Mouse (Mus musculus): ENCODE data around the gene Unc5c.

The Unc5c gene

DNA sequence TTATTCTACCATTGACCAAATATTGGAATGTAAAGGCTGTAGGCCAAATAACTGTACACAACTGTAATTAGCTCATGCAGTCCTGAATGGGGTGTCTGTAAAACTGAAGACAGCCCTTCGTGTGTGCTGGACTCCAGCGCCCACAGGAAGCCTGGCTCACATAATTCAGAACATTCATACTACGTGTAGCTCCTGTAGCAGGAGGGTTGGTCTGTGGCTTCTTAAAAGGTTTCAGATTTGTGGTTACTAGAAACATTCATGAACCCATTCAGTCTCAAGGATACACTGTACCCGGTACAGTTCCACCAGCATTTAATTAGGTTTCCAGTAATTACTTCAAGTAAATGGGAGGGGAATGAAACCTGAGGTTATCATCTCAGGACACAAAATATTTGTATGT is 246.6 kb downstream of the Unc5c start:
- CTCF ChIA-PET: no interaction called here

DNA sequence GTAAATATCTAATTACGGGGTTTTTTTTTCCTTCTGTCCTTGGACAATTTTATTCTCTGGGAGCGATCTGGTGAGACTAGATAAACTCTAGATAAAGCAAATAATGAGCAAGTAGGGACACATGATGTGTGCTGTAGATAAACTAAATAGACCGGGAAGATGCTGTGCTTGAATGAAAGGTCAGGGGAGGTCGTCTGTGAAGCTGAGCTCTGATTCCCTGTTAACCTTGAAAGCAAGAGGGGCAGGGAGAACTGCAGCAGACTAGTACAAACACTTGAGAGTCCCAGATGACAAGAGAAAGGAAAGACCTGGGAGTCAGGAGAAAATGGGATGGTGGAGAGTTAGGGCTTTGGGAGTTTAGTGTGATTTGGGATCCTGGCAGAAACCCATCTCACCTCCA is 251.4 kb downstream of the Unc5c start:
- CTCF ChIA-PET: no interaction called here

DNA sequence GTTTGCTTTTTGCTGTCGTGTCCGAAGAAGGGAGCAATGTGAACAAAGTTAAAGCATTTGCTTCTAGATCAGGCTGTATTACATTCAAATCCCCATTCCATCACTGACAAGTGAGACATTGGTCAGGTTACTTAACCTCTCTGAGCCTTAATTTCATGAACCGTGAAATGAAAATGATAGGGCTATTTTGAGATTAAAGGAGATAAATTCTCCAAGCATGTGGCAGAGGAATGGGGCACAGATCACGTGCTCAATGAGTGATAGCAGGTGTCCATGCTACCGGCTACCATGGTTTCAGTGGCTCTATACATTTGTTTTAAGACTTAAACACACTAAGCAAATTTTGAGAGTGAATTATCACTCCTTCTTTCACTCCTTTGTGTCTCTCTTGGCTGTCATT is 254.0 kb downstream of the Unc5c start:
- CTCF ChIA-PET: no interaction called here

DNA sequence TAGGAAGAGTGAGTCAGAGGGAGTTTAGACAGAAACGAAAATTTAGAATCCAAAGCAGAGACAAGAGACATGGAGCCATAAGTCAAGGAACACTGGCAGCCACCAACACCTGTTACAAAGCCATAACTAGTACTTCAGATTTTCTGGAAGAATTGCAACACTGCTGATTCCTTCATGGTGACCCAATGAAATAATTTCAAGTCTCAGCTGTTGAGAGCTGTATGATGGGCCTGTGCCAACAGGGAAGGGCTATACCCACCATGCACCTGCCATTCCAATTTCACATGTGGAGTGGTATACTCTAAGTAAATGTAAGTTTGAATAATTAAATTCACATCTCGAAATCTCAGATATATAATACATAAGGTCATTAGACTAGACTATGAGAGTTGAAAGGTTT is 259.5 kb downstream of the Unc5c start:
- CTCF ChIA-PET: no interaction called here

DNA sequence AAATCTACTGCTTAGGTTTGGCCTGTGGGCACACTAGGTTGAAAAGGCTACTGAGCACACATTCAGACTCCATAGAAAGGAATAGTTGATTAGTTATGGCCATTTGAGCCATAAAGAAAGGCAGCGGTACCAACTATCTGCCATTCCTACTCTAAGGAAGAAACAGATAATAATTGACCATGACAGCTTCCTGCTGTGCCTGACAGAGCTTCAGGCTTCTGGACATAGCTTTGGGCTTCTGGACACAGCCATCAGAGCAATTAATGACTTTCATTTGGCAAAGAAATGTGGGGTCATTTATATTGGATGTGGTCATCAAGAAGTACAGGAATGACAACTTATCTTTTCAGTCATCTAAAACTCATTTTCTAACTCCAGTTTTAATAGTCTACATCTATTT is 260.4 kb downstream of the Unc5c start:
- CTCF ChIA-PET: no interaction called here

DNA sequence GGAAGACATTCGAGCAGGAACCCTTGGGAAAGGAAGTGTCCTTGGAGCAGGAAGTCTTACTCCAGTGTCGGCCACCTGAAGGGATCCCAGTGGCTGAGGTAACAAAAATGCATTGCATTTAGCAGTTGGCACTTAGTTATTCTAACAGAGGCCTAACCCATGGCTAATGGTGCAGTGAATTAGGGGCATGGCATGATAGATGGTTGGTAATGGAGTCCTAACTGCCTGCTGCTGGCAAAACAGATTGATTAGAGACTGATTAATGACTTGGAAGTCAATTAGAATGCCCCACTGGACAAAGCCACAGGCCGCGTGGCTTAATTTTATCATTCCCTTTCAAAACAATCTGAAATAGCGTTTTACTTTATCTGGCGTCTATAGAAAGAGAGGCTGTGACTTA is 268.8 kb downstream of the Unc5c start:
- CTCF ChIA-PET: no interaction called here

DNA sequence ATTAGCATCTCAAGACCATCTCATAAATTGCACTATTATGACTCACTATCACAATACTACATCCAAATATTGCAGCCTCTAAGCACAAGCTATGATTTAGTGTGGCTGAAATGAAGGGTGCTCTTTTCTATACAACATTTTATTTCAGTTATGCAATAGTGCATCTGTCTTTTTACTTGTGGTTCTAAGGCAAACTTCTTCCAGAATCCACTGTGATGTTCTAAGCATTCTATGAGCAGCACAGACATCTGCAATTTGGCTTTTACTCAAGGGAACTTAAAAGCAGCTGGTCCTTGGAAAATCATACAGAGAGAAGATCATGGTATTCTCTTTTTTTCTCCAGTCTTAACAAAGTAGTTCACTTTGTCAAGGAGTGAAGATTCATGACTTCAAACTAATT is 270.3 kb downstream of the Unc5c start:
- CTCF ChIA-PET: no interaction called here

DNA sequence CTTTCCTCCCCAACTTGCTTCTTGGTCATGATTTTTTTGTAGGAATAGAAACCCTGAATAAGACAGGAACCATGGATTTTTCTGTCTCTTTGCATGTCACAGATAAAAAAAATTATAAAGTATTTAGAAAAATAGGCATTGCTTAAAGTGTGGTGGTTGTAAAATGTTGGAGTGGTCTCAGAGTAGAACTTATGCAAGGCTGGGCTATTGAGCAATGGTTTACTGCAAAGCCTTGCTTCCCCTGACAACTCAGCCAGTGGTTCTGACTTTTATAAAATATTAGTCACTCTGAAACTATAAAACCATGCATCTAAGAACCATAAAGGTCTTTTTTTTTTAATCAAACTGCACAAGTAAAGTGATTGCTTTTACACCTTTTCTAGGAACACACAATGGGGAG is 280.3 kb downstream of the Unc5c start:
- CTCF ChIA-PET: no interaction called here

DNA sequence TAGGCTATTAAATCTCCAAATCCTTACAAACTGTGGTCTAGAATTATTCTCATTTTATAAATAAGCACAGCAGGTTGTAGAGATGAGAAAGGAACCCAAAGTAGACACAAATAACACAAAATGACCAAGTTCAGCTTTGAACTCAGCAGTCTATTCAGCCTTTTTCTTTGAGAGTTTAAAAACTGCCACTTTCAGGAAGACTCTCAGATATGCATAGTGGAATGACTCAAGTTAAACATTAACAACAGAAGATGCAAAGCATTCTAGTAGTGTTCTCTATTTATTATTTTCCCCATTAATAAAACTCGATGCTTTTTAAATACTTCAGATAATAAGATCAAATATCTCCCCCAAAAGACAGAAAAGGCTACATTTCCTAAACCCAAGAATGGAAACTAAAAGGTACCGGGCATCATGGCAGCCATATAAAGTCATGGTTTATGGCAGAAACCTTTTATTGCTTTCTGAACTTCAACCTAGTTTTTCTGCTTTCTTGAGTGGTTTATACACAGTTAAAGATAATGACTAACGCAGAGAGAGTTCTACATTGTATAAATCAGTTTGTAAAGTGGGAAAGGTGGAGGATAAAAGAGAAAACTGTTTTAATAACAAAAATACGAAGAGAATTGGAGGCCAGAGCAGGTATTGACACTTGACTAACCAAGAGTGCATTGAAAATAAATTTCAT is 283.8 kb downstream of the Unc5c start:
- CTCF ChIA-PET: no interaction called here

DNA sequence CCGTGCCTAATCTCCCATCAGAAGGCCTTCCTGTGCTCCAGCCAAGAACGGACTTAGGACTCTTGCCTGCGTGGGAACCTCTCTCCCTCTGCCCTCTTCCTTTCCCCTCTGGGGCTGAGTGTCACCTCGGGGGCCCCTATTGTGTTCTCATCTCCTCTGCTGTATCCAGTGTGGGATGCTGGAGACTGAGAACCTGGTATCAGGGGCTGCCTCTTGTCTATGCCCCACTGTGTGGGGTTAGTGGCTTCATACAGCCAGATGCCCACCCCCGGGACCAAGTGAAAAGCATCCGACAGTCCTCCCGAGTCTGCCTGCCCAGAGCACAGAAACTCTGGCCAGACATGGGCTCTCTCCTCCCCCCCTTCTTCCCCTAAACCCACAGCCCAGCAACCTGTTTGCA is 287.2 kb downstream of the Unc5c start:
- CTCF ChIA-PET: no interaction called here

DNA sequence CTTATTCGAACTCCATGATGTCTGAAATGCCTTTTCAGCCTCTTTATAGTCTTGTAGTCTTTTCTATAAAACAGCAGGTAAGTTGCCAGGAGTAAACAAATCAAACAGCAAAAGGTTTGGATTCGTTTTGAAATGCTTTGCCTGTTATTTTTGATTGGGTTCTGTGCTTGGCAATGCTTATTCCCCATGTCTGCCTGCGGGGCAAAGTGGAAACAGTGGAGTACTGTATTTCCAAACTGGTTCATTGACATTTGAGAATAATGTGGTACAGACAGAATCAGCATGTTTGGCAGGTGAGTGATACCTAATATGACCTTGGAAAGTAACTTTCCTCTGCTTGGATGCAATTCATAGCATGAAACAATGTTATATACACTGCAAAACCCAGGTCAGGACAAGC is 292.2 kb downstream of the Unc5c start:
- CTCF ChIA-PET: no interaction called here

DNA sequence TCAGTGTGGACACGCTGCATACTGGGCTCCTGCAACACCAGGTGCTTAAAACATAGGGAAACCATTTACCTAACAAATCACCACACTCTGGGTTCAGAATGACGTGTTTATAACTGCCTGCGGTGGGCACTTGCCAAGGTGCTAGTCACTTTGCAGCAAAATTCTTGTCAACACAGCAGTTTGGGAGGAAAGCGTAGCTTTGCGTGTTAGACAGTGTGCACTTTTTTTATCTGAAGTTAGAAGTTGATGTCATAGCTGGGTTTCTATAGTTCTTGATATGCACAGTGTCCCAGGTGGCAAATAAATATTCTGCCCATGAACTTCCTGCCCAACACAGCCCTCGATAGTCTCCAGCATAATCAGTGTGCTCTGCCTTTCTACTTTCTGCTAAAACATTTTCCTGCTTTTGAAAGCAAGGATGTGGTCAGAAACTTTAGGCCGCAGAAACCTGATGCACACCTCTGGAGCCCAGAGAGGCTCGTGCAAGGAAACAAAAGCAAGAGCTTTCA is 313.4 kb downstream of the Unc5c start:
- CTCF ChIA-PET: no interaction called here

DNA sequence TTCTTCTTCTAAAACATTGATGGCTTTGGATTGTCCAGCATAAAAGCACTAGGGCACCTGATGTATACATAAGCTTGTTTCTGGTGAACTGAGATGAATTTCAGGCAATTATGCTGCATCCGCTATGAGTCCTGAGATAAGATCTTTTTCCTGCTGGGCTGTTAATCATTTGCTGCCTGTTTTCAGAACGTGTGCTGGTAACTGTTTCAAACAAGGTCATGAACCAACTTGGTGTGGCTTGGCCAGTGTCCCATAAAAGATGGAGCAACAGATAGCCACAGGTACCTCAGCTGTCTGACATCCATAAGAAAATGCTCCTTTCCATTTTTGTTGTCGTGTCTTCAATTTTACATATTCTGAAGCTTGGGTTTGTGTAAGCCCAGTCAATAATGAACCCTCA is 314.2 kb downstream of the Unc5c start:
- CTCF ChIA-PET: no interaction called here

DNA sequence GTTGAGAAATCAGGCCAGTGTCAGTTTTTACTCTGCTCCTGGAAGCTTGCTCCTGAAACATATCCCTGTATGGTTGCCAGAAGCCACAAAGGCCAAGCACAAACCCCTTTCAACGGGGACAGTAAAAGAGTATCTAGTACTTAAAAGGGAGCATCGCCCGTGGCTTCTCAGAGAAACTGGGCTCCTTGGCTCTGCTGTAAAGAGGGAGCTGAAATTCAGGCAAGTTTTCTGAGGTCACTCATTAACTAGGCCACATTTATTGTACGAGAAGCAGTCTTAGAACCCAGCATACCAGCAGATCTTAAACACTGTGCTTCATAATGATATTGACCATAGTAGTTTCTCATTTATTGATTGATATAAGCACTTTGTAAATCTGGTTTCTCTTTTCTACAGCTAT is 317.5 kb downstream of the Unc5c start:
- CTCF ChIA-PET: no interaction called here

DNA sequence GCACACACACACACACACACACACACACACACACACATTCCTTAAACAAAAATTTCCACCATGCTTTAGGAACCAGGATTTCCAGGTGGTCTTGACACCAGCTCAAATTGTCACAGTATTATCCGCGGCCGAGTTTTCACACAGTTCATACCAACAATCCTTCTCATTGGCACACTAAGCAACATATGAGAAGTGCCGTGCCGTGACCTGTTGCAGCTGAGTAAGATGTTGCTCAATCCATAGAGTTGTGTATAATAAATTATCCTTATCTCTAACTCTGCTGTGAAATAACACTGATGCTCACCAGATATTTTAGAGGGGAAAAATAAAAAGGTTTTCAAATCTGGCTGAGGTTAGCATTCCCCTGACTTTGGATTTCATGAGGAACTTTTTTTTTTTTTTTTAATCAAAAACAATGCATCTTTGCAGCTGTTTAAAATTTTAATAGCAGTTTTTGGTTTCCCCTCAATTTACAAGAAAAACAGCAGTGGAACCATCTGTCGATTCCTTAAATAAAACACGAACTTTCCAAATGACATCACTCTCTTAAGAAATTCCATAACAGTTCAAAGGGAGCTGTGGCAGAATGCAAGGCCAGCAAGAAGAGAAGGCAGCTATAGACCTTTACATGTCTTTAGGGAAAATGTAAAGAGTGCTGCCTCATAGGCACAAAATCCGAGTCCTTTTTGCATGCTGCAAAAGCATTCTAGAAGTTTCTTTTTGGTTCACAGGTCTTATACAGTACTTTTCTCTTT is 326.2 kb downstream of the Unc5c start:
- CTCF ChIA-PET: no interaction called here

DNA sequence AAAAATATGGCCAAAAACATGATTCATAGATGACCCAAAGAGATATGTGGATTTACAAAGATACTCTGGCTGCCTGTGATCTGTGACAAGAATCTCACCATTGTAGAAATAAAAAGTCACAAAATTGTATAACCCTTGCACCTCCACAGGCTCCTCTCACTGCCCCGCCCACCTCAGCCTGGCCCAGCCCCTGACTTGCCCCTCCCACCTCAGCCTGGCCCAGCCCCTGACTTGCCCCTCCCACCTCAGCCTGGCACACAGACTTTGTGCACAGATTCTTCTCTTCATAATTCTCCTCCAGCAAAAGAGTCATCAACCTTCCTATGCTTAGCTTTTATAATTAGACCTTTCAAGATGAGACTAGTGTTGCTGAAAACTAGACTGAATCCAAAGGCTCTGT is 327.1 kb downstream of the Unc5c start:
- CTCF ChIA-PET: no interaction called here

DNA sequence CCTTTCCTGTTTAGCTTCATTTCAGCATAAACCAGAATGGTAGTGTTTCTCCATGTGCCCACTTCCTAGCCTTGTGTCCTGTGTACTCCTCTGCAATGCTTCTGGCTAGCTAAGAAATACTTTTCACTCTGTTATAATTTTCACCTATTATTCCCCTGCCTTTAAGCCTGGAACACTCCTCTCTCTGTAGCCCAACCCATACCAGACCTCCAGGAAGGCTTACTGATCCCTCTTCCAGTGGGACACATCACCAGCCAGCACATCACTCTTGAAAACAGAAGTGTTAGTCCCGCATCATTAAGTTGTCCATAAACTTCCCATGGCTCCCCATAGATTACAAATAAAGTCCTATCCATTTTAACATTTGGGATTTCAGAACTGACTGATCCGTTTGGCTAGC is 328.7 kb downstream of the Unc5c start:
- CTCF ChIA-PET: no interaction called here

DNA sequence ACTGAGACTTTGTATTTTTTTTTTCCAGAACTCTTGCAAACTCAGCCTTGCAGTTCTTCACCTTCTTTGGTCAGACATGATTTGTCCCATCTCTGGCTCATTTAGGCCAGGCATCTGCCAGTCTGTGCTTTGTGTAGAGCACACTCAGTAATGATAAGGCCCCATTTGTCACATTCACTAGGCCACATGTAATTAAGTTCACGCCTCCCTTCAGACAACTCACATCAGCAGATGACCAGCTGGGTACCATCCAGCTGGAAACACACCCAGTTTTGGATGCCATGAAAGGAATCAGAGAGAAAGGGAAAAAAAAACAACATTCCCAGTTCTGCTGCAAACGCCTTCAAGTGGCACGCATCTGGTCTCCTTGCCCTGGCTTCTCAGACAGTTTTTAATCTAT is 329.4 kb downstream of the Unc5c start:
- CTCF ChIA-PET: no interaction called here

DNA sequence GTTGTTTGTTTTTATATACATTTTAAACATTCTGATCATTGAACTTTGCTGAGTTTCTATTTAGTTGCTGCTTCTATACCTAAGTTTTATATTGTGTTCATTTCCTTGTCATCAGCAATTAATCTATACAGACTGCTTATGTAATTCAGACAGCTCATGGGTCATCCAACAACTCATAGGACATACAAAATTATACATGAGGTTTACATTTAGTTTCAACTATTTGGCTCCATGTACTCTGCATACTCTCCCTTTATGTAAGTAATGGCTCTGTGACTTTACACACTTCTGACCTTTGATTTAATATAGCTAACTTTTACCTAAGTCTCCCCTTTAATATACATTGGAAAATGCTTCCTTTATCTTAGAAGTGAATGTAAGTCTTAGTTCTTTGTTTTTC is 332.4 kb downstream of the Unc5c start:
- CTCF ChIA-PET: no interaction called here

DNA sequence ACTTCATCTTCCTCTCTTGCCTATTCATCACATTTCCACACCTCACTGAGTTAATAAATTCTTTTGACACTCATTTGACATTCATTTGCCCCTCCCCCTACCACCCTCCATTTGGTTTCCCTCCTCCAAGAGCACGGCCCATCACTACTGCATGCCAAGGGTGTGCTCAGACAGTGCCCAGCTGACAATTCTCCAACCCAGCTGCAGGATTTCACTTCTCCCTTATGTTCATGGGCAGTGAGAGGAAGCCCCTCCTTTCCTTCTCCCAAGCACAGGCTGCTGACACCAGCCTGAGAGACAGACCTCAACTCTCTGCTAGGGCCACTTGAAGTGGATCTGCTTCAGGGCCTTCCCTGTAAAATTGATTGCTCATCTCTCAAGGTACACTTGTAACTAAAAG is 332.8 kb downstream of the Unc5c start:
- CTCF ChIA-PET: no interaction called here

DNA sequence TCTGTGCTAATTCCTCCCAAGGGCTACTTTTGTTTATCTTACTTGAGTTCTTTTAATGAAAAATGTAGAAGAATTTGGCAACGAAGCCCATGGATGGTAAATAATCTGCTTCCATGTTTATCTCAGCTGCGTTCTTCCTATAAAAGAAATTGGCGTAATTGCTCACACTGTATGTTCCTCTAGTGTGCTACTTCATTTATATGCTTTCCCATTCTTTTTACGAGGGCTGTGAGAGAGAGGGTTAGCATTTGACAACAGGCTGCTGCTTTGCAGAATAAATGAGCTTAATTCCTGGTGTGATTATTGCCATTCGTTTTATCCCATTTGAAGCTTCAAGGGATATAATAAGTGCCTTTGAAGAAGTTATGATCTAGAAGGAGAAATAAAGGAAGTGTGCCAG is 339.1 kb downstream of the Unc5c start:
- CTCF ChIA-PET: no interaction called here

DNA sequence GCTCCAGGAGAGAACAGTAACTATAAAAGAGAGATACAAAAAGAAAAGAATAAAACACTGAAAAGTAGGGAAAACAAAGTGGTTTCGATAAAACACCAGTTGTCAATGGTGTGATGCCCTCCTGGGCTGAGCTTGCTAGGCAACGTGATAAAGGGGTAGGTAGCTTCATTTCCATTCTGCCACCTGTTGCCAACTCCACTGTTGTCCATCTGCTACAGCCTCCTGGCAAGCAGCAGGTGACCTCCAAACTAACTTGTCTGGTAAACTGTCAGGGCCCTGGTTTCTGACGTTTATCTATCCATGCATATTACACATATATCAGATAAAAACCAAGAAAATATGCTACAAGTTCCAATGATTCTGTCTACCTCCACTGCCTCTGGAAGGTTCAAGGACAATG is 344.6 kb downstream of the Unc5c start:
- CTCF ChIA-PET: no interaction called here

DNA sequence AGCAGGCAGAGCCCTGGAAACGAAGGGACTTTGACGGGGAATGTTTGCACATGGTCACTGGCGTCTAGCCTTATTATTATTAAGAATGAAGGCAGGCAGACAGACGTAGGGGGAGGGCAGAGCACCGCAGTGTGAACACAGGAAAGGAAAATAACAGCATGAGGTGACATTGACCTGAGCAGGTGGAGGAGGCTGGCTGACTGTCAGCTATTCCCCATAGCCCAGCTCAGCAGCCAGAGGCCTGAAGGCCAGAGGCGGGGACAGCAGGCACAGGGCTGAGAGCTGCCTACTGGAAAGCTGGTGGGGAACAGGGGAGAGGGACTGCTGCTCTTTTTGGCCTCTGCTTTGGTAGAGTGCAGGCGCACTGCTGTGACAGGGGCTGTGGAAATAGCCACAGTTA is 345.9 kb downstream of the Unc5c start:
- CTCF ChIA-PET: no interaction called here

DNA sequence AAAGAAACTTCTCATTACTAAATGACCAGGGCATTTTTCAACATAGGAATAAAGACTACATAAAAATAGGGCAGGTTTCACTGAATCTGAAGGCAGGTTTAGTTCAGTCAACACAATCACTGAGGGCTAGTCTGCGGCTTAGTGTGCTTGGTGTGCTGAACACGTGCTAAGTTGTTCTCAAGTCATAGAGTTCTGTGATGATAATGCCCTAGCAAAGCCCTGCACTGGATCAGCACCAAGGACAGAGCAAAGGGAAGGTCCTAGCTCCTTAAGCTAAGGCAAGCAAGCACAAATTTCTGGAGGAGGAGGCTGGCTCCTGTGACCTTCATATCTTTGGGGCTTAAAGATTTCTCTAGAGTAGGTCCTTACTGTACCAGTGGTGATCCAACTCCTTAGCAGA is 346.3 kb downstream of the Unc5c start:
- CTCF ChIA-PET: no interaction called here

Measured in spleen, embryonic (tissue).